Mouse (Mus musculus): Measurements from ENCODE around the gene Selenov.
"Not testable (repeated sequence)": the region's sequence is repeated elsewhere in the genome, so short reads cannot be mapped to it uniquely, and the experiment has no call there.

Selenov gene

DNA sequence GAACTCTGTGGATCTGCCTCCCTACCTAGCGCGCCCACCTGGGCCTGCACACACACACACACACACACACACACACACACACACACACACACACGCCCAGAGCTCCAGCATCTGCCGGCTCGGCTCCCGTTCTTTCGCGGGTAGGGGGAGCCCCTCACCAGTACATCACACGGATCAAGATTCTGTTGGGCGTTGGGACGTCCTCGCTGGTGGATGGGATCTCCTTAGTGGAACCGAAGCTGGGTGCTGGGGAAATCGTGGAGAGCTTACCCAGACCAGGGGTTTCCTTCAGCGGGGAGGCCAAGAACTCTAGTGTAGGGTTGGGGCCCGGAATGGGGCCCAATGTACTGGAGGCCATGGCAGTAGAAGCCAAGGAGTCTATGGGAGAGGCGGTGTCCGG is 821 bp downstream of the Selenov start:
- no peak for DNase-seq

DNA sequence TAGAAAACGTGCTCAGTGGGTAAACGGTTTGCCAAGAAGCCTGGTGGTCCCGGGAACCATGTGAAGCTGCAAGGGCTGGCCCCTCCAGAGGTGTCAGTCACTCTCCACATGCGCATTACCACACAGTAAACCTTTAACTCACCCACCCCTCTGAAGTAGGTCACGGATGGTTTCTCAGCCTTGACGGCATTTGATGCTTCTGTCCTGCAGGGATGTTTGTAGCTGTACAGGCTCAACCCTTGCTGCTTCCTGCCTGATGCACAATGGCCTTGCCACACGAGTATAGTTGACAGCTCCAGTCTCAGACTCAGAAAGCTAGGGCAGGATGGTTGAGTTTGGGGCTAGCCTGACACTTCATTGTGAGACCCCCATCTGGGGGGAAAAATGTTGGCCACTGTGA is 10.4 kb downstream of the Selenov start:
- DNase-seq, result no peak

DNA sequence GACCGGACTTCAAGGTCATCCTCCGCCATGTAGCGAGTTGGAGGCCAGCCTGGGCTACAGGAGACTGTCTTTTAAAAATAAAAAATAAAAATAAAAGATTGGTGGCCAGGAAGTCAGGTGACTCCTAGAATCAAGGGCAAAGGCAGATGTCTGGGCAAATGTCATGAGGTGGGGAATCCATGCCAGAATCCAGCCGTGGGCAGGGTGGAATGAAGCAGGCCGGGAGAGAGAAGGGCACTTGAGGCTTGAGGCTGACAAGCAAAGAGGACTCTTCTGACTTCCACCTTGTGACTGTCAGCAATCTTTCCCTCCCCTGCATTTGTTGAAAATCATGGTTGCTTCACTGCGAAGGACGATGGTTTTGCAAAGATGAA is 12.7 kb downstream of the Selenov start:
- no peak for DNase-seq

DNA sequence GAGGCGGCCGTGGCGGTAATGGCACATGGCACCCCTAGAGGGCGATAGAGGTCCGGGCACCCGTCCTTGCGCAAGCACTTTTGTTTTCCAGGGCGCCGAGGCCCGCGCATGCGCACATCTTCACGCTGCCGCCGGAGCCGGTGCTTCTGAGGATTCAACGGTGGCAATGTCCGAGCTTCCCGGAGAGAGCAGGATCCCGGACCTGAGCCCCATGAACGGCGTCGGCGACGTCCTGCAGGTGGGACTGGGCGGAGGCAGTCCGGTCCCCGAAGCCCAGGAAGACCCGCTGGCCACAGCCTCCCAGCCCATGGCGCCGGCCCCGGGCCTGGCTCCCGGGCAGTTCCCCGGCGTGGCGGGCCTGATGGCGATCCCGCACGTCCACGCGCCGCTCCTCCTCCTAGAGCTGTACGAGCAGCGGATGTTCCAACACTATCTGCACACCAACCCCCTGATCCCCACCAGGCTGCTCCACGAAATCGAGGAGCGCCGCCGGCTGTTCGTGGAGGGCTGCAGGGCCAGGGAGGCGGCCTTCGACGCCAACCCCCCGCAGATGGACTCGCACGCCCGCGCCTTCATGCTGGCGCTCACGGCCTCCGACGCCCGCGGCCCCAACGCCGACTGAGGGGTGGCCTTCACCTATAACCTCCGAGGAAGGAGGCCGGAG is 13.2 kb downstream of the Selenov start, which contains the start of gene Eid2b:
Eid2b (plus strand) TSS at position 125 of the 664 bp plus-strand sequence.
- peak; percentile 95 for DNase-seq

DNA sequence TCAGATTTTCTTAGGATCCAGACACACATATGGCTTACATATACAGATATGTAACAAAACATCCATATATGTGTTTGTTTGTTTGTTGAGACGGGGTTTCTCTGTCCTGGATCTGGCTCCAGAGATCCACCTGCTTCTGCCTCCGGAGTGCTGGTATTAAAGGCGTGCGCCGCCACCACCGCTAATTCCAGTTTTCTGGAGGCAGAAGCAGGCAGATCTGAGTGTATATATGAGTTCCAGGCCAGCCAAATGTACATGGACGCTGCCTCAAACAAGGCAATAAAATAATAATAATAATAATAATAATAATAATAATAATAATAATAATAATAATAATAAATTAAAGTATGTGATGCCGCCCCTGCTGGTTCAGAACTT is 13.8 kb downstream of the Selenov start:
- no peak for DNase-seq

DNA sequence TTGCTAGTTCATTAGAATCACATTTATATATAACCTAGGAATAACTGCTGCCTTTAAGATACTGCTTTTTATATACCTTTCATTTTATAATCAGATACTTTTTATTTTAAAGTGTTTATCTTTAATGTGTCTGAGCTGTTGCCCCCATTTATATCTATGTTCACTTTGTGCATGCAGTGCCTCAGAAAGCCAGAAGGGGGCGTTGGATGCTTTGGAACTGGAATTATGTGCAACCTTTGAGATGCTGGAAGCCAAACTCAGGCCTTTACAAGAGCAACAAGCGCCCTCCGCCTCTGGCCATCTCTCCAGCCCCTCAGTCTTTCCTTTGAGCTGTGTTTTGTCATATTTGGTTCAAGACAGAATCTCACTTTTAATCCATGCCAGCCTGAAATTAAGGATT is 19.2 kb downstream of the Selenov start:
- no peak for DNase-seq

DNA sequence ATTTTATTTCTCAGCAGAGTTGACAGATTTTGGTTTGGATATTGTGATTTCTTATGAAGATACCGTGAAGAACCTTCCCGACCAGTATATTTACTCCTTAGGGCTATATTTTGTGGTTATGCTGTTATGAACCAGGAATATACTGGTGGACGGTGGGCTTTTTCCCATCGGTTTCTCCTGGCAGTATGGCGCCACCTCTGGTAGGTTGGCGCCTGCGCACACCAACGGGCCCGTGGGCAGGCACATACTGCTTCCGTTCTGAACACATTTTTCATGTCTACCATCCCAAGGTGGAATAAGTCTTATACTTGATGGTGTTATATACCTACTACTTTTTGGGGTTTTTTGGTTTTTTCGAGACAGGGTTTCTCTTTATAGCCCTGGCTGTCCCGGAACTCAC is 21.6 kb downstream of the Selenov start:
- DNase-seq, result no peak

DNA sequence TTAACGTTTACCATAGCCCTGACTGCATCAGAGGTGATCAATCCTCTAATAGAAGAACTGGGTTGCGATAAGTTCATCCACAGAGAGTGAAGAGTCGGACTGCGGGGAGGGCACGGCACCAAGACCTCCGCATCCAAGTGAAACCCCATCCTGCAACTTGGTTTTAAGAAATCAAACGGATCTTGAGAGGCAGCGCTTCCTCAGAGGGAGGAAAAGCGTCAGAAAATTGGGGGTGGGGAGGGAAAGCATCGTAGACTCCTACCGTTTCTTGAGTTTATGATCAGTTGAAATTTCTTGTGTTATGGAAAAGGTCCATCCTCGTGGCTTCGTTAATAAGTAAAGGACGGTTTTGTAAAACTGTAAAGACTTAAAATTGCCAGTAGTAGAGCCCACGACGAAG is 22.4 kb downstream of the Selenov start:
- no peak for DNase-seq

DNA sequence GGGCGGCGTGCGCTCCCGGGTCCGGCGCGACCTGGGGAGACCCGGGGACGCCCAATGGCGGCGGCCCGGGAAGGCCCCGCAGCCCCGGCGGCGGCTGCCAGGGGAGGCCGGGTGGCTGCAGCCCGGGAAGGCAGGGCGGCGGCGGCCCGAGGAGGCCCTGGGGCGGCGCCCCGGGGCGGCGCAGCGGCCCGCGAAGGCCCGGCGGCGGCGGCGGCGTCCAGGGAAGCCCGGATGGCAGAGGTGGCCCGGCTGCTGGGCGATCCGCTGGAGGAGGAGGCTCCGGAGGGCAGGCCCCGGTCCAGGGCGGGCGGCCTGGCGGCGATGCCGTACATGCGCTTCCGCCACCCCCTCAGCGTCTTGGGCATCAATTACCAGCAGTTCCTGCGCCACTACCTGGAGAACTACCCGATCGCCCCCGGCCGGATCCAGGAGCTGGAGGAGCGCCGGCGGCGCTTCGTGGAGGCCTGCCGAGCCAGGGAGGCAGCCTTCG is 22.9 kb downstream of the Selenov start:
- peak; percentile 26 for DNase-seq

DNA sequence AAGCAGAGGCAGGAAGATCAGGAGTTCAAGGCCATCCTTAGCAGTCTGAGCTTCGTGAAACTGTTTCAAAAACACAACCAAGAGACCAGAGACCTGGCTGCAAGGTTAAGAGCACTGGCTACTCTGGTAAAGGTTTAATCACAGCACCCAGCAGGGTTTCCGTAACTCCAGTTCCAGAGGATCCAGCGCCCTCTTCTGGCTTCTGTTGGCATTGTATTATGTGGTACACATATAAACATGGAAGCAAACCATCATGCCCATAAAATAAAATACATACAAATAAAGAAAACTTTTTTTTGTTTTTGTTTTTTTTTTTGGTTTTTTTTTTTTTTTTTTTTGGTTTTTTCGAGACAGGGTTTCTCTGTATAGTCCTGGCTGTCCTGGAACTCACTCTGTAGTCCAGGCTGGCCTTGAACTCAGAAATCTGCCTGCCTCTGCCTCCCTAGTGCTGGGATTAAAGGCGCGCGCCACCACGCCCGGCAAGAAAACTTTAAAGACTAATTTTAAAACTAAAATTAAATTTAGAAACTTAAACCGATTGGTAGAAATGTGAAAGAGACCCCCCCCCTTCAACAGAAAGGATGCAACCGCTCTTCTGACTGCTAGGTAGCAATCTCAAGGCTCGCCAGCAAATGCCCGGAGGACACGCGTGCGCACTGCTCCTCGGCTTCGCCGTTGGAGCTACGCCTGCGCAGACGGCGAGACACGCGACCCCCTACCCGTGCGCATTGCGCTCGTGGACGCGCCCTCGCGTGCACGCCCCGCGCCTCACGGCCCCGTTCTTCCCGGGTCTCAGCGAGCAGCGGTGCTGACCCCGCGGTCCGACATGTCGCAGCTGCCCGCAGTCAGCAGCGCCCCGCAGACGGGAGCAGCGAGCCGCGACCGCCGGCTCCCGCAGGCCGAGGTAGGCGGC is 23.6 kb downstream of the Selenov start, which contains the start of gene Eid2:
Eid2 (plus strand) TSS at position 753 of the 913 bp plus-strand sequence.
- peak; percentile 68 for DNase-seq

DNA sequence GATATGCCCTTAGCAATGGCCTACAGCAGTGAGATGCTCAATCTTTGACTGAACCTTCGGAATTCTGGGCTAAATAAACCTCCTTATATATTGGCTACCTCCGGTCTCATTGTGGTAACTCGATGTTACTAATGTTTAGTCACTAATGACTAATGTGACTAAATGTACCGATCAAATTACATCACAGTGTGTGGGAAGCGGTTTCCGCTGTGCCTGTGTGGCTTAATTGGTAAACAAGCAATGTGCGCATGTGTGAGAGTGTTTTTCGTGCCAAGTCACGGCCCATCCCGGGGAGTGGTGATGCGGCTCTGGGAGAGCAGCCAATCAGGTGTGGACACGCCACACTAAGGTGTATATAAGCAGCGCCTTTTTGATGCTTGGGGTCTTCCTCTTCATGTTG is 25.6 kb downstream of the Selenov start:
- no peak for DNase-seq

DNA sequence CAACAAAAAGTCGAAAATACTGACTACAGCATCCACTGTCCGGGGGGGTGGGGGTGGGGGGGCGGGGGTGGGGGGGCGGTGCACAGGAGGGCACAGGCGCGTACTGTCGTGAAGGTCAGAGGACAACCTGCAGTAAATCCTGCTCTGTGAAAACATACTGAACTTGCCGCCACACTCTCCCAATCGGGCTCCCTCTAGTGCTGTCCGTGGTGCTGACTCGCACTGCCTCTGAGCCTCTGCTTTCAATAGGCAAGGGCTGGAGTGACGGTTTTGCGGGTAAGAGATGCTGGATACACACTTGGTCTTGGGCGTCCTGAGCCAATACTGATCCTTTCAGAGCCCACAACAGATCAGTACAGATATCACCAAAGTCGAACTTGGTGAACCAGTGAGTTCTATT is 27.2 kb downstream of the Selenov start:
- peak; percentile 68 for DNase-seq

DNA sequence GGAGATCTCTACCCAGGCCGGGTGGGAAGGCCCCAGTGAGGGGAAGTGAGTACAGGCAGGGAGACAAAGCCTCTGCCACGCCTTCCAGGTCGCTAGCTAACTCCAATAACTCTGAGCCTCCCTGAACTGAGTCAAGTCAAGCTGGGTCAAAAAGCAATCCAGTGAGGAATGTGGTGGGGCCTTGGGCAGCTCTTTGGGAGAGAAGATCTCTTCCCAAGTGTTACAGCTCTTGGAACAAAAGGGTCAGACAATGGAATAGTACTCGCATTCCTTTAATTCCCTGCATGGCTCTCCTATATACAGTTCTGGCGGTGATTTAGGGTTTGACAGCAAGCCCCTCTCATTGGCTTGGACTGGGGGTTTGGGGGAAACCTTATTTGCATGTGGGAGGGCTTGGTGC is 28.1 kb downstream of the Selenov start:
- DNase-seq, result no peak

DNA sequence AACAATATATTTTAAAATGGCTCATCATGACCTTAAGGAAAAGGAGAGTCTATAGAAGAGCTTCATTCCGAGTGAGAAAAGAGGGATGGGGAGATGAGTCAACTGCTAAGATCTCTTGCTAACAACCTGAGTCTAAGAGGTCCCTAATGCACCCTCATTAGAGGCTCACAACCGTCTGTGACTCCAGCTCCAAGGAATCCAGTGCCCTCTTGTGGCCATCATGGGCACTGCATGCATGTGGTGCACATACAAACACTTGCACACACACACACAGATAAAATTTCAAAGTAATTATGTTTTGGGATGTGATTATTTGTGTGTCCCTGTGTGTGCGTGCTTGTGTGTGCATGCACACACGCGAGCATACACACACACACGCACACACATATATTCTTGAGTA is 35.5 kb downstream of the Selenov start:
- peak; percentile 22 for DNase-seq

DNA sequence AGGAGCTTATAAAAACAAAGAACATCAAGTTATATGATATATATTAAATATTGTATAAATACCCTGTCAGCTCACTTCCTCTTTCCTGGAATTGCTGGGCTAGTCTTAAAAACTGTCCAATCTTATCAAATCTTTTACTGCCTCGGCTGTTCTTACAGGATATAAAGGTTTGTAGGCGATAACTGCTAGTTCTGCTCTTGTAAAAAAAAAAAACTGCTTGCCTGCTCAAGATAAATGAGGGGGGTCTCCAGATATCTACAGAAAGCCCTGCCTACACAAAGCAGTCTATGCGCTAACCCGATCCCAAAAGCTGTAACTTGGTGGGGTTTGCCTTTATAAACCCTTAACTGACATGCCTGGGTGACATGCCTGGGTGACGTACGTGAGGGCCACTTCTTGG is 36.4 kb downstream of the Selenov start:
- DNase-seq, result no peak

DNA sequence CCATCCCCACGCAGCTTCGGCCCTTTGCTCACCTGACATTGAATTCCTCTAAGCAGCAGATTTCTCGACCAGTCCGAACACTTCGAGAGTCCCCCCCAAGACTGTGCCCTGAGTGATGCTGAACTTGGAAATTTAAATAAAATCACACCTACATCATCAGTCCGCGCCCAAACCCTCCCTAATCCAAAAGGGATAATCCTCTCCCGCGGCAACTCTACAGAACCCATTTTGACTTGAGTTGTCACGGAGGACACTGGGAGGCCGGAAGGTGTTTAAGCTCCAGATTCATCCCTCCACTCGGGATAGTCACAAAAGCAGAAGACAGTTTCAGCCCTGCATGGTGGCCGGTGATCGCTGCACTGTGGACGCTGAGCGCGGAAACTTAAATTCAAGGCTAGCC is 39.0 kb downstream of the Selenov start:
- DNase-seq, result no peak

DNA sequence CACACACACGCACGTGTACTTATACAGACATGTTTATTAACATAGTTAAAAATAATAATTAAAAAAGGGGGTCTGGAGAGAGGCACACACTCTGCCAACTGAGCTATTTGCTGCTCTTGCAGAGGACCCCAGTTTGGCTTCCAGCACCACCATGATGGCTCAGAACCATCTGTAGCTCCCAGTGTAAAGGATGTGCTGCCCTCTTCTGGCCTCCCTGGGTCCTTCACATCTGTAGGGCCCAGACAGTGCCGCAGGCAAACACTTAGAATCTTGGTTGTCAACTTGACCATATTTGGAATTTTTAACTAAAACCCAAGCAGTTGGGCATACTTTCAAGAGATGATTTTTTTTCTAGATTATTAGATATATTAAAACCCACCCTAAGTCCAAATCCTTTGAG is 42.0 kb downstream of the Selenov start:
- no peak for DNase-seq

DNA sequence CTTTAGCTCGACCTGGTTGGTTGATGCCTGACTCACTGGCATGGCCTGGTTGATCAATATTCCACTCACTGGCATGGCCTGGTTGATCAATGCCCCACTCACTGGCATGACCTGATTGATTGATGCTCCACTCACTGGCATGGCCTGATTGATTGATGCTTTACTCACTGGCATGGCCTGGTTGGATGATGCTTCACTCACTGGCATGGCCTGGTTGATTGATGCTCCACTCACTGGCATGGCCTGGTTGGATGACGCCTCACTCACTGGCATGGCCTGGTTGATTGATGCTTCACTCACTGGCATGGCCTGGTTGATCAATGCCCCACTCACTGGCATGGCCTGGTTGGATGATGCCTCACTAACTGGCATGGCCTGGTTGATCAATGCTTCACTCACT is 47.0 kb downstream of the Selenov start:
- DNase-seq, result not testable (repeated sequence)
